ENCODE assay signal across 20 mouse cellular contexts in the genomic region with DNA sequence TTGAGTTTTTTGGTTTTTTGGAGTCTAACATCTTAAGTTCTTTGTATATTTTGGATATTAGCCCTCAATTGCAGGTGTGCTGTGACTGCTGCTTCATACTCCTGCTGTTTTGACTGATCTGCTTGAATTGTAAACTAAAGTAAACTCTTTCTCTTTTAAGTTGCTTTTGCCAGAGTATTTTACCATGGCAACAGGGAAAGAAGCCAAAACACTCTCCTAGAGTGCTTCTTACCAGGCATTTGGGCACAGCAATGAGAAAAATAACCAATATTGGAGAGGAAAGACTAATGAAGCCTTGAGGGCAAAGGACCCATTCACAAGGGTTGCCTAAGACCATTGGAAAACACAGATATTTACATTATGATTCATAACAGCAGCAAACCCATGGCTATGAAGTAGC.
DNase-seq lines count a peak whose midpoint lies in the region; ATAC-seq lines count a peak whose summit lies in the region.
"Had no signal": no experiment of that assay in that cellular context is flagged by ENCODE, and none has a peak within 500 bp of the region (broad histone marks: within the 10 kb centered on the region; RNA-seq: fewer than 3 reads in every experiment).

No protein-coding gene starts in this region.

- H3K4me3 ChIP-seq in lung, embryonic 16.5 days (ENCODE audit: low read length) = no peak overlapping the region
- H3K4me3 ChIP-seq: heart, embryonic 10.5 days; hindbrain, embryonic 13.5 days; liver, embryonic 12.5 days; midbrain, embryonic 12.5 days; stomach, embryonic 15.5 days had no signal

- no peak overlapping the region for H3K4me2 ChIP-seq in lung, embryonic 16.5 days (ENCODE audit: low read depth, low read length)
- H3K4me2 ChIP-seq: hindbrain, embryonic 13.5 days; liver, embryonic 12.5 days; midbrain, embryonic 12.5 days; stomach, embryonic 15.5 days had no signal

- H3K4me1 ChIP-seq in lung, embryonic 16.5 days (replicated peaks; ENCODE audit: control insufficient read depth, insufficient read depth, low read length) = peaks cover 10% of the 10 kb centered on the region
- H3K4me1 ChIP-seq: hindbrain, embryonic 13.5 days; liver, embryonic 12.5 days; midbrain, embryonic 12.5 days; stomach, embryonic 15.5 days had no signal

- no peaks in the 10 kb centered on the region for H3K36me3 ChIP-seq in lung, embryonic 16.5 days (ENCODE audit: control insufficient read depth, insufficient read depth, low read length)
- H3K36me3 ChIP-seq: heart, embryonic 10.5 days; hindbrain, embryonic 13.5 days; liver, embryonic 12.5 days; midbrain, embryonic 12.5 days; stomach, embryonic 15.5 days had no signal

- peak; percentile 49; the same call in 1 of the 2 replicates for ATAC-seq in lung, embryonic 16.5 days (ENCODE audit: low read depth)
- ATAC-seq: CD4-positive, CD25-positive, alpha-beta regulatory T cell, adult 4 months; forebrain, embryonic 16.5 days; liver, embryonic 12.5 days had no signal

- H3K27ac ChIP-seq in lung, embryonic 16.5 days (ENCODE audit: low read length) = peak overlapping the region; percentile 73
- H3K27ac ChIP-seq: heart, embryonic 10.5 days; hindbrain, embryonic 13.5 days; liver, embryonic 12.5 days; midbrain, embryonic 12.5 days; stomach, embryonic 15.5 days had no signal

- H3K9ac ChIP-seq in lung, embryonic 16.5 days (ENCODE audit: low read length) = no peak overlapping the region
- H3K9ac ChIP-seq: hindbrain, embryonic 13.5 days; liver, embryonic 12.5 days; midbrain, embryonic 12.5 days; stomach, embryonic 15.5 days had no signal

- intact Hi-C loops in left cerebral cortex, postnatal 4 days (cut with DNase I) = no loop called here

- no peaks in the 10 kb centered on the region for H3K27me3 ChIP-seq in lung, embryonic 16.5 days (ENCODE audit: control insufficient read depth, insufficient read depth, low read depth, low read length)
- H3K27me3 ChIP-seq: hindbrain, embryonic 13.5 days; liver, embryonic 12.5 days; midbrain, embryonic 12.5 days; stomach, embryonic 15.5 days had no signal

- peak; percentile 2 for DNase-seq in cerebellum, adult 9-11 months
- DNase-seq in cerebellum, adult 18-20 months = no peak
- DNase-seq in layer of hippocampus, adult 9-11 months = peak; percentile 14
- DNase-seq in layer of hippocampus, adult 11-12 months (ENCODE audit: low spot score) = no peak
- peak; percentile 2 for DNase-seq in 3T3-L1 (ENCODE audit: low read depth, low spot score)
- no peak for DNase-seq in thymus, postnatal 14 days
- no peak for DNase-seq in left cerebral cortex, postnatal 4 days
- DNase-seq: cerebellum, adult 9-10 months; gastrocnemius, postnatal 36 days; kidney, adult 11 months; kidney, postnatal 10 days; right cerebral cortex, postnatal 14 days had no signal

- 0 out of 2 replicates have a peak, but pooled peaks cover 3% of the 10 kb centered on the region for H3K9me3 ChIP-seq in lung, embryonic 16.5 days (ENCODE audit: control insufficient read depth, low read length)
- H3K9me3 ChIP-seq: heart, embryonic 10.5 days; hindbrain, embryonic 13.5 days; liver, embryonic 12.5 days; midbrain, embryonic 12.5 days; stomach, embryonic 15.5 days had no signal

Comparison
In these comparisons a context has a peak if more than half of its experiments do, and no peak if none do; other contexts are left out.
1. DNase-seq: peak in cerebellum, adult 9-11 months (single experiment), layer of hippocampus, adult 9-11 months (single experiment) and 3T3-L1 (single experiment); none in cerebellum, adult 18-20 months (0 of 2), layer of hippocampus, adult 11-12 months (single experiment), thymus, postnatal 14 days (single experiment) and left cerebral cortex, postnatal 4 days (single experiment).